Mouse (Mus musculus) MEL (cell line): ENCODE measurements at regions not wholly inside any gene's neighbourhood (a gene's known extent, or its start where the extent isn't known, plus 50 kb on each side); places are given as distances from the start of the nearest gene placed in this dataset.

Source experiments
- DNase-seq: peaks from one replicate; pipeline ENCODE4 v3.0.0; 2011; ENCODE audit warnings: low read depth, low spot score
- H3K27ac ChIP-seq: 2 replicates; pipeline ENCODE4 v1.5.1; 2012; ENCODE audit warnings: low read depth, mild to moderate bottlenecking, control low read depth, low read length, moderate library complexity; ENCODE audit not compliant: control insufficient read depth
- H3K27me3 ChIP-seq, 2 experiments: fragments of 150-350 bp in 1 of 2; sonication (generic) in 1 of 2; 2 replicates each; pipeline ENCODE4 v1.6.1; 2012; ENCODE audit warnings: low read length in 2 of 2, mild to moderate bottlenecking in 2 of 2, improper control_type of control experiment in 1 of 2, moderate library complexity in 1 of 2; ENCODE audit not compliant: insufficient read depth in 2 of 2, control insufficient read depth in 1 of 2
- H3K36me3 ChIP-seq, 2 experiments: 2 replicates each; pipeline ENCODE4 v1.6.1; 2012 to 2014; ENCODE audit warnings: low read length in 2 of 2, improper control_type of control experiment in 1 of 2, inconsistent platforms in 1 of 2, mild to moderate bottlenecking in 1 of 2; ENCODE audit not compliant: insufficient read depth in 2 of 2, control insufficient read depth in 1 of 2
- H3K4me1 ChIP-seq, 2 experiments: fragments of 150-350 bp in 1 of 2; sonication (generic) in 1 of 2; 2 replicates each; pipeline ENCODE4 v1.6.1; 2012; ENCODE audit warnings: low read length in 2 of 2, improper control_type of control experiment in 1 of 2, mild to moderate bottlenecking in 1 of 2; ENCODE audit not compliant: insufficient read depth in 2 of 2, control insufficient read depth in 1 of 2
- H3K4me3 ChIP-seq, 2 experiments: fragments of 150-350 bp in 1 of 2; sonication (generic) in 1 of 2; 2 replicates each; pipeline ENCODE4 v1.5.1; 2012; ENCODE audit warnings: low read depth in 2 of 2, low read length in 2 of 2, mild to moderate bottlenecking in 2 of 2, moderate library complexity in 2 of 2, control low read depth in 1 of 2, improper control_type of control experiment in 1 of 2; ENCODE audit not compliant: control insufficient read depth in 1 of 2, insufficient read depth in 1 of 2
- H3K79me2 ChIP-seq: 2 replicates; pipeline ENCODE4 v1.6.1; 2012; ENCODE audit warnings: mild to moderate bottlenecking, low read length, moderate library complexity; ENCODE audit not compliant: control insufficient read depth, poor library complexity, insufficient read depth
- H3K9ac ChIP-seq: 2 replicates; pipeline ENCODE4 v1.6.1; 2012; ENCODE audit warnings: low read depth, mild to moderate bottlenecking, control low read depth, low read length, moderate library complexity; ENCODE audit not compliant: control insufficient read depth, poor library complexity, severe bottlenecking
- H3K9me3 ChIP-seq: fragments of 150-350 bp; sonication (generic); replicated peaks from 2 replicates; pipeline ENCODE4 v1.6.1; 2012; ENCODE audit warnings: mild to moderate bottlenecking, low read length, improper control_type of control experiment, moderate library complexity; ENCODE audit not compliant: insufficient read depth
- BHLHE40 ChIP-seq: IDR thresholded peaks from 2 replicates; pipeline ENCODE4 v1.6.1; 2012; ENCODE audit warnings: low read depth, mild to moderate bottlenecking, inconsistent platforms, low read length, improper control_type of control experiment, borderline replicate concordance
- CHD1 ChIP-seq: IDR thresholded peaks from 2 replicates; pipeline ENCODE4 v1.6.1; 2012; ENCODE audit warnings: low read depth, mild to moderate bottlenecking, inconsistent platforms, low read length, improper control_type of control experiment
- CTCF ChIP-seq, 3 experiments: IDR thresholded peaks in 2 of 3; conservative IDR thresholded peaks in 1 of 3; 2 replicates each; pipeline ENCODE4 v1.5.1; 2011 to 2012; ENCODE audit warnings: low read length in 3 of 3, low read depth in 2 of 3, mild to moderate bottlenecking in 2 of 3, improper control_type of control experiment in 1 of 3, inconsistent platforms in 1 of 3, mixed read lengths in 1 of 3, moderate library complexity in 1 of 3; ENCODE audit not compliant: control insufficient read depth in 1 of 3, insufficient read depth in 1 of 3, poor library complexity in 1 of 3, severe bottlenecking in 1 of 3
- ELF1 ChIP-seq: IDR thresholded peaks from 2 replicates; pipeline ENCODE4 v1.6.1; 2014; ENCODE audit warnings: low read depth, mild to moderate bottlenecking, inconsistent platforms, low read length, improper control_type of control experiment, moderate library complexity
- ETS1 ChIP-seq: IDR thresholded peaks from 2 replicates; pipeline ENCODE4 v1.6.1; 2012; ENCODE audit warnings: low read depth, mild to moderate bottlenecking, inconsistent platforms, low read length, improper control_type of control experiment, moderate library complexity
- HCFC1 ChIP-seq: IDR thresholded peaks from 2 replicates; pipeline ENCODE4 v1.6.1; 2012; ENCODE audit warnings: low read depth, mild to moderate bottlenecking, inconsistent platforms, low read length, improper control_type of control experiment, moderate library complexity
- MAFK ChIP-seq: IDR thresholded peaks from 2 replicates; pipeline ENCODE4 v1.6.1; 2011; ENCODE audit warnings: low read depth, mild to moderate bottlenecking, low read length, improper control_type of control experiment, borderline replicate concordance
- MEF2A ChIP-seq: IDR thresholded peaks from 2 replicates; pipeline ENCODE4 v1.6.1; 2014; ENCODE audit warnings: low read depth, mild to moderate bottlenecking, inconsistent platforms, low read length, improper control_type of control experiment; ENCODE audit not compliant: poor library complexity, insufficient replicate concordance, severe bottlenecking; ENCODE audit errors: extremely low read depth
- MXI1 ChIP-seq: IDR thresholded peaks from 2 replicates; pipeline ENCODE4 v1.6.1; 2011; ENCODE audit warnings: mild to moderate bottlenecking, low read depth, low read length, improper control_type of control experiment
- MYC ChIP-seq: IDR thresholded peaks from 2 replicates; pipeline ENCODE4 v1.6.1; 2011; ENCODE audit warnings: low read depth, mild to moderate bottlenecking, low read length, improper control_type of control experiment, moderate library complexity
- NELFE ChIP-seq: IDR thresholded peaks from 2 replicates; pipeline ENCODE4 v1.6.1; 2011; ENCODE audit warnings: low read depth, low read length, improper control_type of control experiment
- POLR2AphosphoS2 ChIP-seq: IDR thresholded peaks from 2 replicates; pipeline ENCODE4 v1.6.1; 2011; ENCODE audit warnings: low read length, improper control_type of control experiment
- POLR2AphosphoS5 ChIP-seq: IDR thresholded peaks from 2 replicates; pipeline ENCODE4 v1.6.1; 2012; ENCODE audit warnings: low read depth, borderline replicate concordance, mild to moderate bottlenecking, inconsistent platforms, low read length, moderate library complexity, mixed read lengths
- RAD21 ChIP-seq: IDR thresholded peaks from 2 replicates; pipeline ENCODE4 v1.6.1; 2011; ENCODE audit warnings: mild to moderate bottlenecking, low read depth, low read length, improper control_type of control experiment
- TBP ChIP-seq: IDR thresholded peaks from 2 replicates; pipeline ENCODE4 v1.8.0; 2011; ENCODE audit warnings: low read depth, low read length, improper control_type of control experiment
- UBTF ChIP-seq: IDR thresholded peaks from 2 replicates; pipeline ENCODE4 v1.6.1; 2012; ENCODE audit warnings: low read depth, mild to moderate bottlenecking, inconsistent platforms, low read length, improper control_type of control experiment, moderate library complexity, borderline replicate concordance; ENCODE audit not compliant: insufficient read depth
- ZC3H11A ChIP-seq: IDR thresholded peaks from 2 replicates; pipeline ENCODE4 v1.6.1; 2012; ENCODE audit warnings: low read depth, mild to moderate bottlenecking, inconsistent platforms, low read length, improper control_type of control experiment

GRCm38 (mm10) chr1:119166286-119166685 lies 112.9 kb upstream of the Gli2 start:
- no peak overlapping the region for H3K4me3 ChIP-seq
- TF ChIP-seq RAD21 (no peak), POLR2AphosphoS5 (no peak), CTCF (IDR thresholded peaks at IDR 0.05 in 2 of 3, conservative IDR thresholded peaks at IDR 0.05 in 1 of 3; ENCODE audit: control insufficient read depth in 1 of 3, insufficient read depth in 1 of 3, low read depth in 2 of 3, low read length in 3 of 3, poor library complexity in 1 of 3, severe bottlenecking in 1 of 3) (no peak), MAFK (no peak), CHD1 (no peak), UBTF (no peak), ZC3H11A (no peak), ELF1 (no peak), MYC (no peak), MEF2A (no peak), ETS1 (no peak), TBP (no peak), MXI1 (no peak), HCFC1 (no peak), POLR2AphosphoS2 (no peak), NELFE (no peak)
- no peaks in the 10 kb centered on the region for H3K4me1 ChIP-seq
- no peak overlapping the region for H3K9ac ChIP-seq
- H3K36me3 ChIP-seq: no peaks in the 10 kb centered on the region
- no peaks in the 10 kb centered on the region for H3K9me3 ChIP-seq
- H3K27ac ChIP-seq: no peak overlapping the region
- DNase-seq: no peak
- H3K79me2 ChIP-seq: no peaks in the 10 kb centered on the region
- H3K27me3 ChIP-seq: no peaks in the 10 kb centered on the region

DNA sequence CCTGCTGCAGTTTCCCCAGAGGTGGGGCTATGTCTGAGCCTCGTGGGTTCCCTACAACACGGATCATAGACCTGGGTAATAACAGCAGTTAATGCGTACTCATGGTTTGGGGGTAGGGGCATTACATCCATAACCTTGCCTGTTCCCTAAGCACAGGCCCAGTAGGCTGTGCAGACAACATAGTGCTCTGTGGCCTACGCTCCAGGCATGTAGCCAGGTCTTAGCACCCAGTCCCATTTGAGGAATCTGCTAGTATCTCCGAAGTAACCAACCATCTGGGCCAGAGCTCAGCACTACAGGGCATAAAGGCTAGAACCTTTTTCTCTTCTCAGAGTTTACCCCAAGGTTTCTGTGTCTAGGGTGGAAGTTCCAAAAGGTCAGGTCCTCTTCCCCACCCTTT lies 111.4 kb upstream of the Gli2 start:
- TF ChIP-seq BHLHE40: no peak
- Histone ChIP-seq H3K36me3 (no peaks in the 10 kb centered on the region), H3K4me1 (no peaks in the 10 kb centered on the region), H3K79me2 (no peaks in the 10 kb centered on the region), H3K9ac (no peak overlapping the region), H3K9me3 (no peaks in the 10 kb centered on the region), H3K27ac (no peak overlapping the region), H3K27me3 (no peaks in the 10 kb centered on the region), H3K4me3 (no peak overlapping the region)
- no peak for DNase-seq
